Mouse (Mus musculus): ENCODE measurements around the gene Sipa1.

DNA sequence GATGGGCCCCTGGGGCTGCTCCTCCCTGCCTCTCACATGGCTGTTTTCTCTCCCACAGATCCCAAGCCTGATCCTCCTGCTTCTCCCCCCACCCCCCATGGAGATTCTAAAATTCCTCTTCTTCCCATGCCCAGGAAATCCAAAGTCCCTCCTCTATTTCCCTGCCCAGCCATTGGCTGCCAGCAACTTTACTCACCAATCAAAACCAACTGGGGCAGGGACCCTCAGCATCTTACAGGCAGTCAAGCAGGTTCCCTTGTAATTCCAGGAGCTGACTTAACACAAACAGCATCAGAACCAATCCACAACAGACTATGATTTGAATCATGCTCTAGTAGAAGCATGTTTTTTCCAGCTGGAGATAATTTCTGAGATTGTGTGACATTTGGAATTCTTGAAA, 33.6 kb downstream of the Sipa1 start:
- TF ChIP-seq CTCF (IDR thresholded peaks at IDR 0.05; ENCODE audit: low read depth) (no peak), EP300 (IDR thresholded peaks at IDR 0.05; ENCODE audit: low read depth) (no peak)
